Mouse (Mus musculus) stomach, postnatal 0 days (tissue): ENCODE data around the gene Dtx3l. TPM values are rescaled to one million over a fixed set of nuclear protein-coding genes. Genes with fewer than 3 reads are reported as not detected.

Source experiments
- ATAC-seq: fragments of 200-750 bp; cut with Nextera tagmentation; 2 replicates; pipeline ENCODE4 v1.8.0; 2017; ENCODE audit not compliant: low FRiP score, low TSS enrichment
- DNase-seq: peaks from one replicate; pipeline ENCODE4 v3.0.0-alpha.2; 2016; ENCODE audit warnings: low spot score
- H3K27ac ChIP-seq: fragments of 300-500 bp; sonication (generic); replicated peaks from 2 replicates; pipeline ENCODE4 v1.5.1; 2014; ENCODE audit warnings: mild to moderate bottlenecking, control low read depth
- H3K27me3 ChIP-seq: fragments of 300-500 bp; sonication (generic); 2 replicates; pipeline ENCODE4 v1.6.1; 2014; ENCODE audit warnings: low read length; ENCODE audit not compliant: control insufficient read depth, insufficient read depth
- H3K36me3 ChIP-seq: fragments of 300-500 bp; sonication (generic); 2 replicates; pipeline ENCODE4 v1.6.1; 2014; ENCODE audit warnings: low read length, mixed read lengths; ENCODE audit not compliant: control insufficient read depth, insufficient read depth
- H3K4me1 ChIP-seq: fragments of 300-500 bp; sonication (generic); replicated peaks from 2 replicates; pipeline ENCODE4 v1.6.1; 2014; ENCODE audit warnings: antibody characterized with exemption; ENCODE audit not compliant: control insufficient read depth, insufficient read depth
- H3K4me2 ChIP-seq: fragments of 300-500 bp; sonication (generic); replicated peaks from 2 replicates; pipeline ENCODE4 v1.6.1; 2014; ENCODE audit warnings: low read depth, mild to moderate bottlenecking, control low read depth, moderate library complexity
- H3K4me3 ChIP-seq: fragments of 300-500 bp; sonication (generic); 2 replicates; pipeline ENCODE4 v1.5.1; 2014; ENCODE audit warnings: low read depth, low read length, control low read depth
- H3K9ac ChIP-seq: fragments of 300-500 bp; sonication (generic); 2 replicates; pipeline ENCODE4 v1.6.1; 2014; ENCODE audit warnings: mild to moderate bottlenecking, low read length, control low read depth, mixed read lengths
- H3K9me3 ChIP-seq: fragments of 300-500 bp; sonication (generic); 2 replicates; pipeline ENCODE4 v1.6.1; 2016; ENCODE audit warnings: low read length; ENCODE audit not compliant: control insufficient read depth
- CTCF ChIP-seq: IDR thresholded peaks from 2 replicates; pipeline ENCODE4 v1.5.1; 2016; ENCODE audit warnings: antibody characterized with exemption, low read depth, mild to moderate bottlenecking, moderate library complexity
- EP300 ChIP-seq: optimal IDR thresholded peaks from 2 replicates; pipeline ENCODE3; 2016; ENCODE audit warnings: antibody characterized with exemption
- WGBS: fragments of 180-500 bp; shearing (Covaris S2); extraction: QIAGEN DNeasy Blood & Tissue Kit; methylation state at CpG from one replicate; pipeline ENCODE4 v1.1.7; 2014; 5-methylcytosine and 5-hydroxymethylcytosine counted together
- polyA plus RNA-seq: library from polyadenylated mRNA; unstranded; fragments of >200 nt; fragmentation: Nextera tagmentation; extraction: Ambion mirVana; gene quantifications from 2 replicates; pipeline ENCODE4 v1.2.1, GENCODE M21; 2015

The Dtx3l gene
- polyA plus RNA-seq, 1 experiment from 2014 or later = 4.4 TPM

DNA sequence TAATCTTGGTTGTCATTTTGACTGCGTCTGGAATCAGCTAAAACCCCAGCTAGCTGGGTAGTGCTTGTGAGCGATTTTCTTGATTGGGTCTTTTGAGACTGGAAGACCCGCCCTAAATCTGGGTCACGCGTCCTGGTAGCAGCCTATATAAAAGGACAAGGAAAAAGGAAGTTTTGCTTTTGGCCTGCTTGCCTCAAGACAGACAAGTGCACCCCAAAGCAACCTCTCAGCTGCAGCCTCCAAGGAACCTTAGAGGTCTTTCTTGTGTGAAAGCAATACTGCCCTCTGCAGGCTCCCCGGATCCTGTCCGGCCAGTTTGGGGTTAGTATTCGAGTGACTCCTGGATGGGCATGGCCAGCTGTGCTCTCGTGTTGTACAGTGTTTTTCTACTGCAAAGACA lies 739 bp upstream of the Dtx3l start:
- no peaks in the 10 kb centered on the region for H3K27me3 ChIP-seq
- H3K27ac ChIP-seq = peak overlapping the region; percentile 88
- peak overlapping the region; percentile 82 for H3K4me2 ChIP-seq
- DNase-seq (peak; percentile 87), ATAC-seq (peak; percentile 87)
- H3K4me3 ChIP-seq = peak overlapping the region; percentile 80
- 0 out of 2 replicates have a peak, but pooled peaks cover 4% of the 10 kb centered on the region for H3K36me3 ChIP-seq
- TF ChIP-seq CTCF = peak; percentile 85
- TF ChIP-seq EP300 = no peak
- no peaks in the 10 kb centered on the region for H3K4me1 ChIP-seq
- H3K9ac ChIP-seq = peak overlapping the region; percentile 86
- no peaks in the 10 kb centered on the region for H3K9me3 ChIP-seq
- 12% methylated on average over 9 of the region's 9 CpGs for WGBS

DNA sequence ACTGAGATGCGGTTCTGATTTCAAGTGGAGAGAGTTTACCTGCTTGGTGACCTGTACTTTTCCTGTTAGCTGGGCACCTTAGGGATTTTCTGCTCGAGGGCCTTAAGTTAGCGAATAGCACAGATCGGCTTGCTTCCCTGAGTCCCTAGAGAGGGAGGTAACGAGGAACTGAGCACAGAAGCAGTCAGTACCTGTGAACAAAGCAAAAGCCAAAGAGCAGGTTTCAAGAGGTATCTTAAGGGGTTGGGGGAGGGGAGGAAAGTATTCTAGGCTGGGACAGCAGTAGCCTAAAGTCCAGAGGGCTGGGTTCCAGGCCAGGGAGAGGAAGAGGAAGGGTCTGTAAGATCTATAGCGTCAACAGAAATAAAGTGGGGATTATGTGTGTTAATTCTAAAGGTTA lies 310 bp upstream of the Dtx3l start:
- Histone ChIP-seq H3K36me3 (0 out of 2 replicates have a peak, but pooled peaks cover 4% of the 10 kb centered on the region), H3K27ac (peak overlapping the region; percentile 88), H3K9me3 (no peaks in the 10 kb centered on the region), H3K4me1 (no peaks in the 10 kb centered on the region), H3K27me3 (no peaks in the 10 kb centered on the region), H3K9ac (peak overlapping the region; percentile 86), H3K4me2 (peak overlapping the region; percentile 82), H3K4me3 (peak overlapping the region; percentile 80)
- TF ChIP-seq EP300 (no peak), CTCF (no peak)
- DNase-seq (no peak), ATAC-seq (peak; percentile 42; the same call in 1 of the 2 replicates)
- WGBS = 6% methylated on average over 6 of the region's 6 CpGs

GRCm38 (mm10) chr16:35933181-35933580 lies 5.8 kb downstream of the Dtx3l start:
- H3K27ac ChIP-seq = no peak overlapping the region
- H3K4me3 ChIP-seq = no peak overlapping the region
- H3K36me3 ChIP-seq = no peaks in the 10 kb centered on the region; the same call in none of the 2 replicates
- no peak for DNase-seq
- no peak for ATAC-seq
- 63% methylated on average over 10 of the region's 10 CpGs for WGBS
- H3K9me3 ChIP-seq = no peaks in the 10 kb centered on the region
- H3K4me1 ChIP-seq = no peaks in the 10 kb centered on the region
- H3K9ac ChIP-seq = no peak overlapping the region
- TF ChIP-seq CTCF (no peak), EP300 (no peak)
- no peaks in the 10 kb centered on the region for H3K27me3 ChIP-seq
- no peak overlapping the region for H3K4me2 ChIP-seq

GRCm38 (mm10) chr16:35932179-35933055 lies 6.5 kb downstream of the Dtx3l start:
- no peaks in the 10 kb centered on the region for H3K4me1 ChIP-seq
- 84% methylated on average over 19 of the region's 19 CpGs for WGBS
- no peak for ATAC-seq

GRCm38 (mm10) chr16:35924341-35924740 lies 14.6 kb downstream of the Dtx3l start:
- no peak overlapping the region for H3K9ac ChIP-seq
- H3K4me2 ChIP-seq = no peak overlapping the region
- no peaks in the 10 kb centered on the region for H3K9me3 ChIP-seq
- H3K27me3 ChIP-seq = no peaks in the 10 kb centered on the region
- no peak for TF ChIP-seq CTCF
- no peaks in the 10 kb centered on the region for H3K36me3 ChIP-seq
- H3K4me1 ChIP-seq = no peaks in the 10 kb centered on the region
- no peak overlapping the region for H3K27ac ChIP-seq
- DNase-seq = no peak
- H3K4me3 ChIP-seq = no peak overlapping the region
- 79% methylated on average over 5 of the region's 5 CpGs for WGBS
- no peak for ATAC-seq

More at GRCm38 (mm10) chr16:35932179-35933055, 6.5 kb downstream of the Dtx3l start:
- Histone ChIP-seq H3K27me3 (no peaks in the 10 kb centered on the region), H3K27ac (no peak overlapping the region), H3K4me2 (no peak overlapping the region), H3K9me3 (no peaks in the 10 kb centered on the region), H3K4me3 (no peak overlapping the region), H3K36me3 (no peaks in the 10 kb centered on the region; the same call in none of the 2 replicates), H3K9ac (no peak overlapping the region)
- no peak for DNase-seq
- TF ChIP-seq EP300 (no peak), CTCF (no peak)

- Histone ChIP-seq H3K4me1 (no peaks in the 10 kb centered on the region), H3K27me3 (no peaks in the 10 kb centered on the region), H3K9ac (no peak overlapping the region), H3K36me3 (no peaks in the 10 kb centered on the region), H3K27ac (no peak overlapping the region), H3K4me2 (no peak overlapping the region), H3K4me3 (no peak overlapping the region), H3K9me3 (no peaks in the 10 kb centered on the region)
- 70% methylated on average over 7 of the region's 7 CpGs for WGBS
- no peak for DNase-seq
- no peak for ATAC-seq
- no peak for TF ChIP-seq EP300
- no peak for TF ChIP-seq CTCF
Observed at GRCm38 (mm10) chr16:35923546-35924198, 15.3 kb downstream of the Dtx3l start.
